Mouse (Mus musculus) urinary bladder, postnatal 36 days (tissue): ENCODE results near the gene Pop7.

Source experiments
- DNase-seq, 2 experiments: peaks; one replicate each; pipeline ENCODE4 v3.0.0; 2022; ENCODE audit warnings: low spot score in 2 of 2, mixed read lengths in 1 of 2

Pop7 gene

DNA sequence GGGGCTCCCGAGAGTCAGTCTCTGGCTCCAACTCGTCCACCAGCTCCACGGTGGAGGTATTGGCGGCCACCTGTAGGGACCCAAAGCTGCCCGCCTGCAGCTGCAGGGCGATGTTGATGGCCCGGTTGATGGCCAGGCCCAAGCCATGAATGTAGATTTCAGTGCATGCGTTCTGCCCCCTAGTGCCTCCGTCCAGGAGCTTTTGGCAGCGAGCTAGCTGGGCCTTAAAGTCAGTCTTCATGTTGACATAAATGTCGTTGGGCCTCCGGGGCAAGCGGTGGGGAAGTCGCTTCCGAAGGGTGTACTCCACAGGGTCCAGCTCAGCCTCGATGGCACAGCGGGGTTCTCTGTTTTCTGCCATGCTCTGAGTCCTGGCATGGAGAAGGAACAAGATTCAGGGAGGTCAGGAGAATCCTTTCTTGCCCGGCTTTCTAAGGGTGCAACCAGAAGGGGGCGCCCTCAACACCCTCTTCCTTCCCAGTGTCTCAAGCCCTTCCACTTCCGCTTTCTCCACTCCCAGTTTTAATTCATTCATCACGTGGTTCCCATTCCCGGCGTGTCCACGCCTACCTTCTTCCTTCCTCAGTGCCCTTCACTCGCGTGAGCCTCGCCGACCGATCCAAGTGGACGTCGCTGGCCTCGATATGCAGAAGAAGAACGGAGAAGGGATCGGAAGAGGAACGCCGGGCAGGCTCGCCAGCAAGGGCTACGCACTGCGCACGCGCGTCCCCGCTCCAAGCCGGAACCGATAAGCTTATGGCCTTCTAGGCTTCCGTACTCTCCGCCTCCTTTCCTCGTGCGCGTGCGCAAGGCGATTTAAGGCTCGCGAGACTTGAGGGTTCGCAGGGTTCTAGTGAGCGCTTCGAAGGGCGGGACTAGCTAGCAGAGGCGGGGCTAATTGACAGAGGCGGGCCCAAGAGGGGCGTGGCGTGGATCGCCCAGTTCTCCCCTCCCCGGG lies at the start of gene Pop7:
TSS of gene Pop7 (minus strand) at position 810 of the 958 bp plus-strand sequence.
- DNase-seq = peak; percentile 100

- no peak for DNase-seq
These were observed 48.8 kb upstream of the Pop7 start for GRCm38 (mm10) chr5:137551119-137551518.

- DNase-seq = no peak
These were observed 47.5 kb upstream of the Pop7 start for GRCm38 (mm10) chr5:137549840-137550239.

DNA sequence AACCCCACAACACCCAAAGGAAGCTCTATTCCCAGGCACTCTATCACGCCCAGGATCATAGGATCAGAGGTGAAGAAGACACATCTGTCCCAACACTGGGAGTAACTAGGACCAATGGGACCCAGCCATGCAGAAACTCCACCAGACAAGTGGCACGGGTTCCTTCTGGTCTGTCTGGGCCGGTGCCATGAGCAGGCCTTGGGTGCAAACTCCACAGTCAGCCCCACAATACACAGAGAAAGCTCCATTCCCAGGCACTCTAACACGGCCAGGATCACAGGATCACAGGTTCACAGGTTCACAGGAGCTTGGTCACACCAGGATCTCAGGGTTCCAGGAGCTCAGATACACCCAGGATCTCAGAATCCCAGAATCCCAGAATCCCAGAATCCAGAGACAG lies 43.3 kb upstream of the Pop7 start:
- no peak for DNase-seq

DNA sequence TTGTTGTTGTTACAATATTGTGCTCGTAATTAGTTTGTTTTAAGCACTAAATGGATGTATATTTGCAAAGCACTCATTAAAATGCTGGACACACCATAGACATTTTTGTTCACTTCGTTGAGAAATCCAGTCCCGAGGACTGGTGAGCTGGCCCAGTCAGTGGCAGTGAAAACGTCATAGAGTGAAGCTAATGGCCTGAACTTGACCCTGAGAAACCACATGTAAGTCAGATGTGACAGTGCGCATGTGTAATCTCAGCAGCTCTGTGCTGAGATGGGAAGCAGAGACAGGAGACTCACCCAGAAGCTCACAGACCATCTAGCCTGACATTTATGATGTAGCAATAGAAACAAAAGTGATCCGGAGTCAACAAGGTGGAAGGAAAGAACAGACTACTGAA lies 42.6 kb upstream of the Pop7 start:
- no peak for DNase-seq

GRCm38 (mm10) chr5:137541768-137542540 lies 39.6 kb upstream of the Pop7 start:
- DNase-seq = no peak

DNA sequence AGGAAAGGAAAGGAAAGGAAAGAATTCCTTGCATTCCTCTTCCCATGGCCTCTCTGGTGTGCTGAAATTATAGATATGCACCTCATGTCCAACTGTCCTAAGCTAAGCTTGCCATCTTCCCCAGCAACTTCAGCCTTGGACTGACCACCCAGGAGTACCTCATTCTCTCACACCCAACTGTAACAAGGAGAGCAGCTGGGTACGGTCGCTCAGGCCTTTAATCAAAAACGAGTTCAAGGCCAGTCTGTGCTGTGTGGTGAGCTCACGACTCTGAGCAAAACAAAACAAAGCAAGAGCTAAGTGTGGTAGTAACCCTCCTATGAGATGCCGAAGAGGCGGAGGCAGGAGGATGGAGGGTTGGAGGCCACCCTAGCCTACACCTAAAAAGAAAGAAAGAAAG lies 38.7 kb upstream of the Pop7 start:
- no peak for DNase-seq

- DNase-seq = no peak
These were observed 37.0 kb upstream of the Pop7 start for GRCm38 (mm10) chr5:137539291-137539801.

GRCm38 (mm10) chr5:137537461-137537860 lies 35.1 kb upstream of the Pop7 start:
- DNase-seq = no peak

GRCm38 (mm10) chr5:137535318-137535717 lies 33.0 kb upstream of the Pop7 start:
- DNase-seq = no peak

DNA sequence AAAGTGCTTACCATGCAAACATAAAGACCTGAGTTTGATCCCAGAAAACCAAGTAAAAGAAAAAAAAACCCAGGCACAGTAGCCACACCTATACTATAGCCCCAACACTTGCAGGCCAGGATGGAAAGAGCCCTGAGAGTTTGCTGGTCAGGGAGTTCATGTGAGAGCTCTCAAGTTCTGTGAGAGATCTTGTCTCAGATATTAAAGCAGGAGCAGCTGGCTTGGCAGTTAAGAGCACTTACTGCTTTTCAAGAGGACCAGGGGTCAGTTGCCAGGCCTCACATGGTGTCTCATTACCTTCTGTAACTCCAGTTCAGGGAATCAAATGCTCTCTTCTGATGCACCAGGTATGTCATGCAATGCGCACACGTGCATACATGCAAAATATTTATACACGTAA lies 32.4 kb upstream of the Pop7 start:
- no peak for DNase-seq

GRCm38 (mm10) chr5:137533117-137533827 lies 31.0 kb upstream of the Pop7 start, which contains the start of the genes Epo and Gnb2:
Gene Epo (minus strand): TSS chr5:137533242.
Gene Gnb2 (minus strand): TSS chr5:137533510.
- peak; percentile 97 to 99 for DNase-seq

- no peak for DNase-seq
These were observed 30.4 kb upstream of the Pop7 start for GRCm38 (mm10) chr5:137532808-137533116.

- DNase-seq = peak in 1 of 2 experiments; percentile 27
These were observed 30.0 kb upstream of the Pop7 start for GRCm38 (mm10) chr5:137532131-137532807.

DNA sequence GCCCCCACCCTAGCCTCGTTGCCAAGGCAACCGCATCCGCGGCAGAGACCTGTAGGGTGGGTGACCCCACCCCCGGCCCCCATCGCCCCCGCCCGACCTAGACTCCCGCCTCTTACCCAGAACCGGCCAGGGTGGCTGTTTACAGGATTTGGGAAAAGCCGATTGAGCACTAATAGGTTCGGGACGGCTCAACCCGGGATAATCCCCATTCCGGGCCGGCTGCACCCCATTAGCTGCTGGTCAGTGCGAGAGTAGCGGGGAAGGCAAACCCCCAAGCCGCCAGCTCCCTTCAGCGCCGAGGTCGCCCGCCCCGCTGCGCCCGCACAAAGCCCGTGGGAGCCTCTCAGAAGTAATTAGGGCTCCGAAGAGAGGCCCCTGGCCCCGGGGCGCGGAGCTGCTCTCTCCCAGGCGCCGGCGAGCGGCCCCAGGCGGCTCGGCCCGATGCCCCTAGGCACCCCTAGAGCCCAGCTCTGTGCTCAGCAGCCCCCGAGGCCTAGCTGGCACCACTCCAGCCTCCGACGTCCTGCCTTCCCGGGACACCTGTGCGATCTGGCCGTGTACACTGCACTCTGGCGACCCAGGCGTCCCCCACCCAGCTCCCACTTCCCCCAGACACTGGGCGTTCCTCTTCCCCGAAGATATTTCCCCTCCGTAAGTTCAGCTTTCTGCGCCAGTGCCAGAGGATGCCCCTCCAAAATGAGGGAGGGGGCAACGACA lies 29.3 kb upstream of the Pop7 start:
- DNase-seq = peak in 1 of 2 experiments; percentile 28

DNA sequence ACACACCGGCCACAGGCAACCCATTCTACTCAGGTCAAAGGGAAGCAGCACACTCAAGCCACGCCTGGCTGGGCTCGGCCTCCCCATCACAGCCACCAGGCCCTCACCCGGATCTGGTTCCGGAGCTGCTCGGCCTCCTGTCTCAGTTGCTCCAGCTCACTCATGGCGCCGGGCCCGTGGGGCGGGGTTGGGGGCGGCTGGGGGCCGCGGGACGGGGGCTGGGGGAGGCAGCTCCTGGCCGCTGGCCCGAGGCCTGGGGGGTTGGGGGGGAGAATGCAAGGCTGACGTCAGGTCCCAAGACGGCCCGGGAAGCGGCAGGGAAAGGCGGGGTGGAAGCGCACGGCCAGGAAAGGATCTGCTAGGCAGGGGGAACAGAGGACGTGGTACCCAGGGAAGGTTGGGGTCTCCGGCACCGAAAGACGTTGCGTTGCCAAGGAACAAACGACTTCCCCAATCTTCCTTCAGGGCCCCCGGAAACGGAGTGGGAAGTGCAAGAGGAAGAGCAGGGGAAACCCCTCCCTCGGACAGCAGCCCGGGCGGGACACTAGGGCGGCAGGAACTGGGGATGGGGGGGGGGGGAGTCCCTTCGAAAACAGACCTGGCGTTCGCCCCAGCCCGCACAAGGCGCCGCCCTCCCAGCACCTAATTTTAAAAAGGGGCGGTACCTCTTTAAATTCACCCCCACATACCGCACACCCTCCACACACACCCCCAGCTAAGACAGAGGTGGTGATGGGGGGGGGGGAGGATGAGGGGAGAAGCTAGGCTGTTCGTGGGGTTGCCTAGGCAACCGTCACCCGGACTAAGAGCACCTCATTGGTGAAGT lies 28.5 kb upstream of the Pop7 start:
- DNase-seq = peak; percentile 36 to 62

DNA sequence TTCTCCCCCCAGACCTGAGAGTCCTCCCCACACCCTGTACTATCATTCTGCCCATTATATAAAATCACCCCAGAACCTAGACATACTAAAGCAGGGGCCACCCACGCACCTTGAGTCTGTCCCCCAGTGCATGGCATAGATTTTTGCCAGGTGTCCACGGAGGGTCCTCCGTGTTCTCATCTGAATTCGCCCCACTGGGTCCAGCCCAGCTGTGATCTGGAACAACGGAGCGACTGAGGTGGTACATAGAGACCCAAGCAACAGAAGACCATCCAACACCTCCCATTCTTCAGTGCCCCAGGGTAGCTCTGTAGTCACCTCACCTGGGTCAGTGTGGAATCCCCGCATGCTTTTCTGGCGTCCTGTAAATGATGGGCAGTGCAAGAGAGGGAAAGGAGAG lies 27.8 kb upstream of the Pop7 start:
- no peak for DNase-seq

DNA sequence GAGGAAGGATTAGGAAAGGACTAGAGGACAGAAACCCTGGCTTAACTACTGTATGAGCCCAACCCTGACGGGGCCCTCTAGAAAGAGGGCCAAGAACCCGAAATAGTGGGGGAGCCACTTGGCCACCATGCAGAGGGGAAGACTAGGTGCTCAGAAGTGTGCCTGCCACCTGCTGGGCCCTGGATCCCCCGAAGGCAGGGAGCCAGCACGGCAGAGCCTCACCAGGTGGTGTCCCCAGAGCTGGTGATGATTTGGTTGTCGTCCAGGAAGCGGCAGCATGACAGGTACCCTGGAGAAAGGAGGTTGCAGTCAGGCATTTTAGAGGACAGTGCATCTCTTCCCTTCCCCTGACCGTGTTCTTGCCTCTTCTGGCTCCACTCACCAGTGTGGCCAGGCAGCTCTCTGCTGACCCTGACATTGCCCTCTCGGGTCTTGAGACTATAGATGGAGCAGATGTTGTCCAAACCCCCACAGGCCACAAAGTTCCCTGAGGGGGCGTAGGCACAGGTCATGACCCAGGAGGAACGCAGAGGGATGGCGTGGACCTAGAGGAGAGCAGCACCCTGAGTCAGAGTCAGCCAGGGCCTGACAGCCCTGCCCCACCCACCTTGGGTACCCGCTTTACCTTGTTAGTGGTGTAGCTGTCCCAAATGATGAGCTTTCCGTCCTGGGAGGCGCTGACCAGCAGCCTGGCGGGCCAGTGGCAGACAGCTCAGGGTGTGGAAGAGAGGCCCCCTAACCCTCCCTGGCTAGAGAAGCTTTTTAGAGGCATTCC lies 27.1 kb upstream of the Pop7 start:
- no peak for DNase-seq
